Mouse (Mus musculus): ENCODE measurements around the gene Tc2n. TPM values are rescaled to one million over a fixed set of nuclear protein-coding genes. Genes with fewer than 3 reads are reported as not detected.
"Not testable (repeated sequence)": the region's sequence is repeated elsewhere in the genome, so short reads cannot be mapped to it uniquely, and the experiment has no call there.

The Tc2n gene
- total RNA-seq (2022), result under 1 TPM; 0.10 to 0.36 (median 0.23) TPM

GRCm38 (mm10) chr12:101718054-101718754 lies at the start of gene Tc2n:
Tc2n (minus strand) TSS chr12:101718523.
- peak in 1 of 2 experiments; percentile 12 for DNase-seq (ENCODE audit: low spot score in 2 of 2)

DNA sequence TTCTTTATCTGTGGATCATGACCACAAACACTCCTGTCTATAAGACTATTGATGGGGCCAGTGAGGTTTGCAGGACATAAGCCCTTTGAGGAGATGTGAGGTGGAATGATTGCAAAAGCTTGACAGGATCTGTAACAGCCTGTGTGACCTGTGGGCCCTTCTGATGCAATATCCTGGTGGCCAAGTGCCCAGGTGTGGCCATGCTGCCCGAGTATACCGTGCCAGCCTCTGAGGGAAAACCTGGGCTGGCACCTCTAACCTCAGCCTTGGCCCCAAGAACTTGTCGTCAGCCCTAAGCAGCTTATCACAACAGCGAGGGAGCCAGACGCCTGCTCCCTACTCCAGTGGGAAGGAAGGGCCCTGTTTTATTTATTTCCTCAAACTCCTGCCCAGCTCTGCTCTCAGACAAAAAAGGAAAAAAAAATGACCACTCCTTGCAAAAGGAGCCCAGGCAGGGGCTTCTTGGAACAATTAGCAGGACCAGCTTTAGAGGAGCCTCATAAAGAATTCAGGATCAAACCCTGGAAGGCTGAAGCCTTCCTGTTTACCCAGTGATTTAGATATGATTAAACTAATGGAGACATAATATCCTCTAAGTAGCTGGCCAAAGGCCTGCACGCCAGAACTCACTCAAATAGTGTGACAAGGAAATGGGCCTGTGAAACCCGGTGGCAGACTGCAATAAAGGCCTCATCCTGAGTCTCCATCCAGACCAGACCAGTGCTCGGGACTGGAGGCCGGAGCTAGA lies 49.2 kb upstream of the Tc2n start:
- no peak for DNase-seq (ENCODE audit: low spot score in 2 of 2)

DNA sequence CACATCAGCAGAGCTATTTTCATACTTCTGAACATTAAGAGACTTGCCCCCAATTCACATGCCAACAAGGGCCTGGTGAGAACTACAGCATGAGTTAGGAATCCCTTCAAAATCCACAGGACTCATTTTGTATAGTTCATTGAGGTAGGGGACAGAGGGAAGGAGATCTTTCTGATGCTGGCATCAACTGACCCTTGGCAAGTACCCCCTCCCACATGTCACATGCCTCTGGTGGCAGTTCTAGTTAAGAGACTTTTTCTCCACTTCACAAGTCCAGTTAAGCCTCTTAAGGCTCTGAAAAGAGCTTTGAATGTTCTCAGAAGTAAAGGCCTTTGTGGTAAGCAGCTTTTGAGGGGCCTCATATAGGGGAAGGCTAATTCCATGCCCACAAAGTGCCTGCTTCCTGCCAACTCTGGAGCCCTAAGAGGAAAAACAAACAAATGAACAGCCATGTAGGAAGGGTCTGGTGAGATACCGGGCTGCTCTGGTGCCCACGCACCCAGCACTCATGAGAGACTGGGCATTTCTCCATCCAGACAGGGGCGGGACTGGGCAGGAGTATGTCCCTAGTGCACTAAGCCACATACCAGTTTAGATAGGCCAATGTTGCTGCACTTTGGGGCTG lies 48.0 kb upstream of the Tc2n start:
- DNase-seq (ENCODE audit: low spot score in 2 of 2), result no peak

DNA sequence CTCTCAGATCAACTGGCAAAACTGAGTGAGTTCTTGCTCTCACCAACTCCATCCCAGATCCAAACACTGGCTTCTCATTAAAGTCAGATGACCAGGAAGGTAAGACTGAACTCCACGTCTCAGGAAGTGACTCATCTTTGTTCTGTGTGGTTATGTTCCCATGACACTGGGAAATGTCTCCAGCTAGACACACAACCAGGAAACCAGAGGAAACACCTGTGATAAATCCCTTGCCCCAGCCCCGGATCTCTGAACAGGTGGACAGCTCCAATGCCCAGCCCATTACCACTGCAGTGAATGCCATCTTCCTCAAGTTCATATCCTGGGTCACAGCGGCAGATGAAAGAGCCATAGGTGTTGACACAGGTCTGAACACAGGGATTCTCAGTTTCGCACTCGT lies 46.5 kb upstream of the Tc2n start:
- DNase-seq (ENCODE audit: low spot score in 2 of 2), result no peak

- DNase-seq (ENCODE audit: low spot score in 2 of 2), result no peak
Measured at GRCm38 (mm10) chr12:101763065-101763464, 44.7 kb upstream of the Tc2n start.

- peak; percentile 24 to 38 for DNase-seq (ENCODE audit: low spot score in 2 of 2)
Measured at GRCm38 (mm10) chr12:101762054-101762453, 43.7 kb upstream of the Tc2n start.

DNA sequence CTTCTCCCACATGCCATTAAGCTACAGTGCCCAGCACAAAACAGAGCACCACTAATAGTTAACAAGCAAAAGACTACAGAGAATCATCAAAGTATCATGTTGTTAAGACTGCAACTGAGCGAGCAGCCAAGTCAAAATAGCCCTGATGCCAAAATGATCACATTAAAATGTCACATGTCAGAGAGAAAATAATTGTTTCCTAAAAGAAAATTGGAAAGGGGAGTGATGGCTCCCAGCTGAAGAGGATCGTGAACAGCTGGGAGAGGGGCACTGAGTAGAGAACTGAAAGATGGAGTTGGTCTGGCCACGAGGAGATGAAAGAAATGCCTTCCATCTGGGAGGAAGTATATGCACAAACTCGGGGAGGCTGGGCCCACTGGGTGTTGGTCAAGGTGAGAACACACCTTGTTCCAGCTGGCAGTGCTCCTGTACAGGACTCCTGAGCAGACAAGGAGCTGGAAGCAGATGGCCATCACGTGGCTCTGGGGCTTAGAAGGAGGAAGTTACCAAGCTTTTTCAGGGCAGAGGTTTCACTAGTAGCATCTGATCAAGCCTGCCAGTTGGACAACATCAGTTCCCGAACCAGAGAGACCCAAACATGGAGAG lies 41.2 kb upstream of the Tc2n start:
- DNase-seq (ENCODE audit: low spot score in 2 of 2), result no peak

- DNase-seq (ENCODE audit: low spot score in 2 of 2), result no peak
Measured at GRCm38 (mm10) chr12:101758698-101759097, 40.4 kb upstream of the Tc2n start.

- no peak for DNase-seq (ENCODE audit: low spot score in 2 of 2)
Measured at GRCm38 (mm10) chr12:101742375-101742774, 24.1 kb upstream of the Tc2n start.

GRCm38 (mm10) chr12:101740486-101740885 lies 22.2 kb upstream of the Tc2n start:
- DNase-seq (ENCODE audit: low spot score in 2 of 2), result no peak

DNA sequence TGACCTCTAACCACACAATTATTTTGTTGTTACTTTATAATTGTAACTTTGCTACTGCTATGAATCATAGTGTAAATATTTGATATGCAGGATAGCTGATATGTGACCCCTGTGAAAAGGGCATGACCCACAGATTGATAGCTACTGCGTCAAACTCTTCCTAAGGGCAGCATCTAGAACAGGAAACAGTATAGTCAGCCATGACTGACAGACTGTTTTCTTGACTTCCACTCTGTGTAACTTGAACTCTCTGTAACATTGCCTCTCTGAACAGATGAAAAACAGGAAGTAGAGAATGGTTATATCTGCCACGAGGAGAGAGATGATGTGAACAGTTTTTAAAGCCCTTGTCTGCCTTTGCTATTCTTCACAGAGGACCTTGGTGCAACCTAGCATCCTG lies 21.7 kb upstream of the Tc2n start:
- DNase-seq (ENCODE audit: low spot score in 2 of 2), result no peak

- no peak for DNase-seq (ENCODE audit: low spot score in 2 of 2)
Measured at GRCm38 (mm10) chr12:101718755-101719150, 430 bp upstream of the Tc2n start.

DNA sequence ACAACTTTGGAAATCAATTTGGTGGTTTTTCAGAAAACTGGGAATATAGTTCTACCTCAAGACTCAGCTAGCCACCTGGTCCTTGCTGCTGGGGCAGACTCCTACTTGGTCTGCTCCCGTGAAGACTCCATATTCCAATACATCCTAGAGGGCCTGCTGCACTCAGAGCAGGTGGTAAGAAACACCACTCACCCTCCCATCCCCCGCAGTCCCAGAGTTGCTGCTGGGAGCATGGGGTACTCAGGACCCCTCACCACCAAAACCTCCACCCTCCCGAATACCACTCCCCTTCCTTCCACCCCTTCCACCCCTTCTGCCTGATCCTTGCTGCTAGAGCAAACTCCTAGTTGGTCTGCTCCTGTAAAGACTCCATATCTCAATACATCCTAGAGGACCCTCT lies 19.1 kb downstream of the Tc2n start:
- no peak for DNase-seq (ENCODE audit: low spot score in 2 of 2)

DNA sequence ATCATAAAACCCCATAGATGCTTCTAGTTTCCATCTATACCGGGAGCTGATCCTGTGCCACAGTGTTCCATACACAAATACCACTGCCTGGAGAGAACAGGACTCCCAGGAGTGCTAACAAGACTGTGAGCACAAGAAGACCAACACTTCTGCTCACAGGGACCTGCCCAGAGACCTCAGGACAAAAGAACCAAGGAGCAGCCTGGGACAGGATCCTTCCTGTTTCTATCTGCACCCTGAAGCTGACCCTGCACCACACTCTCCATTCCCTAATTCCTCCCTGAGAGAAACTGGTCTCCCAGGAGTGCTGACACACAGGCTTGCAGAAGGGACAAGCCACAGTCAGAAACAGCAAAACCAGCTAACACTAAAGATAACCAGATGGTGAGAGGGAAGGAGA lies 21.8 kb downstream of the Tc2n start:
- no peak for DNase-seq (ENCODE audit: low spot score in 2 of 2)

GRCm38 (mm10) chr12:101680538-101680937 lies 37.8 kb downstream of the Tc2n start:
- no peak for DNase-seq (ENCODE audit: low spot score in 2 of 2)

DNA sequence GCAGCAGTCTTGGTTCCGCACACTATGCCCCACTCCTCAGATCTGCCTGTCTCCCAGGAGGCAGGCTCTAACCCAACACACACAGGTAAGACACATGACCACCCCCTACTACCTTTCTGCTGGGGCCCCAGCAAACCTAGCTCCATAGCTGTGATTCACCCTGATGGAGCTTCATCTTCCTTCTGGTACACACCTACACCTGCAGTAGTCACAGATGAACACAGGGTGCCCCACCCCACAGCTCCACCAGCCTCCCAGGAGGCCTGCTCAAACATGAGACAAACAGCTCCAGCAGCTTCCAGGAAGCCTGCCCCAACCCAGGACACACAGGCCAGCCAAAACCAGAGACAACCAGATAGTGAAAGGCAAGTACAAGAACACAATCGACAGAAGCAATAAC lies 50.8 kb downstream of the Tc2n start:
- no peak for DNase-seq (ENCODE audit: low spot score in 2 of 2)

DNA sequence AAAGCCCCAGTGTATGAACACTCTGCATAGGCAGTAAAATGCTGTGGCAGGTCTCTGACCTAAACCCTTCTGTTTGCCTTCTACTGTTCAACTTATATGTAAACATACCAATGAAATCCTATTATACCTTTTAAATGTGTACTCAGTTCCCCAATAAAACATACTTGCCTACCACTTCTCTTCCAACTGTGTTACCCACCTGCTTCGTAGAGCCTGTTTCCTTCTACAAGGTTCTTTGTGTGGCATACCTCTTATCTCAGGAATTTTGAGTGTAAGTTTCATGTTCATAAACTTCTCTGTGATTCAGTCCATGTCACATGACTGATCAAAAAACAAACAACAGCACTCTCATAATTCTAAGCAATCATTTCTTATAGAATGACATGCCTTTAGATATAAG lies 85.2 kb downstream of the Tc2n start:
- no peak for DNase-seq (ENCODE audit: low spot score in 2 of 2)

- not testable (repeated sequence) for DNase-seq (ENCODE audit: low spot score in 2 of 2)
Measured at GRCm38 (mm10) chr12:101606622-101607021, 111.7 kb downstream of the Tc2n start.
